Mouse (Mus musculus) liver, postnatal 0 days (tissue): Measurements from ENCODE around the gene Atp1a1.

Source experiments
- CTCF ChIP-seq: sonication (generic); IDR thresholded peaks from 2 replicates; pipeline ENCODE4 v1.5.1; 2016; ENCODE audit warnings: antibody characterized with exemption, low read depth
- EP300 ChIP-seq: IDR thresholded peaks from 2 replicates; pipeline ENCODE4 v1.6.1; 2016; ENCODE audit warnings: antibody characterized with exemption, low read depth, mild to moderate bottlenecking

GRCm38 (mm10) chr3:101592281-101593265, 11.9 kb downstream of the Atp1a1 start:
- TF ChIP-seq CTCF (no peak), EP300 (no peak)
